Mouse (Mus musculus): ENCODE results near the gene Adcy6. TPM values are rescaled to one million over a fixed set of nuclear protein-coding genes. Genes with fewer than 3 reads are reported as not detected.

Adcy6 gene
- 2.9 and 7.1 TPM in 2 replicates for polyA plus RNA-seq (2012; ENCODE audit: low replicate concordance)

DNA sequence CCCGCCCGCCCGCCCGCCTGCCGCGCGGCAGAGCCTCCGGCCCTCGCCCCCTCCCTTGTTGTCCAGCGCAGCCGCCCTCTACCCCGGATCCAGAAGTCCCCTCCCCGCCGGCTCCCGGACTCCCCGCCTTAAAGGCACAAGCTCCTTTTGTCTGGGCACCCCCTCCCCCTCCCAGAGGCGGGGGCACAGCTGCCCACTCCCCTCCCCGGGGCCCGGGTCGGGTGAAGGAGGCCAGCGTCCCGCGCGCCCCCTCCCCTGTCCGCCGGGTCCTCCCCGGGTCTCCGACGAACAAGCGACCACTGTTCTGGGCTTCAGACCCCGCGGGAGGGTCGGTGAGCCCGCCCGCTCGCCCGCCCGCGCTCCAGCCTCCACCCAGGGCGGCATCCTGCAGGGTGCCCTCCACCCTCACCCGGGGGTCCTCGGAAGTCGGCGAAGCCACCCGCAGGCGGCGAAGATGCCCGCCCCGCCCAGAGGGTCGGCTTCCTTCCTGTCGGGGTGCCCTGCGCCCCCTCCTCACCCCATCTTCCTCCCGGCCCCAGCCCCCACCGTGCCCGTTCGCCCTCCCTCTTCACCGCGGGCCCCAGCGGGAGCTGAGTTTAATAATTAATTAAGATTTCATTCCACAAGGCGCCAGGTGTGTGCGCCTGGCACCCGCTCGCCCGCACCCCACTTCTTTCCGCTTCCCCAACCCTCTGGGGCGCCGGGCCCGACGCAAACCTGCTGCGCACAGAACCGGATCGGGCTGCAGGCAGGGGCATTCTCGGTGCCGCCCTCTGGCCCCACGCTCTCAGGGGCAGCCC is at the start of gene Adcy6:
Gene Adcy6 (minus strand): TSS at position 746 of the 800 bp plus-strand sequence.

DNA sequence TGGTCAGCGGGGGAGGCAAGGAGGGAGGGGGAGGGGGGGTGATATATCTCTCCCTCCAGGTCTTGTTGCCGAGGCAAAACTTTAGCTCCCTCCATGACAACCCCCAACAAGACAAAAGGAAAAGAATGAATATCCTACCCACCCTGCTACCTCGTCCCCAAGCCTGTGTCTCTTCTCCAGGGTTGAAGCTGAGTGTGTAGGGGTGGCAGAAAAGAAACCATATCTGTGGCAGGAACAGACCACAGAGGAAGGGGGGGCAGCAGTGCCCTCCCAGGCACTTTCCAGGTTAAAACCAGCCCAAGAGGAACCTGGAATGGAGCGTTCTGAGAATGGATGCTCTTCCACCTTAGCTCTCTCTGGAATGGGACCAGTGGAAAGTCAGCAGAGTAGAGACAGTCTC is 20.7 kb upstream of the Adcy6 start, which contains the start of gene Cacnb3:
Gene Cacnb3 (plus strand): TSS at position 301 of the 400 bp plus-strand sequence.

DNA sequence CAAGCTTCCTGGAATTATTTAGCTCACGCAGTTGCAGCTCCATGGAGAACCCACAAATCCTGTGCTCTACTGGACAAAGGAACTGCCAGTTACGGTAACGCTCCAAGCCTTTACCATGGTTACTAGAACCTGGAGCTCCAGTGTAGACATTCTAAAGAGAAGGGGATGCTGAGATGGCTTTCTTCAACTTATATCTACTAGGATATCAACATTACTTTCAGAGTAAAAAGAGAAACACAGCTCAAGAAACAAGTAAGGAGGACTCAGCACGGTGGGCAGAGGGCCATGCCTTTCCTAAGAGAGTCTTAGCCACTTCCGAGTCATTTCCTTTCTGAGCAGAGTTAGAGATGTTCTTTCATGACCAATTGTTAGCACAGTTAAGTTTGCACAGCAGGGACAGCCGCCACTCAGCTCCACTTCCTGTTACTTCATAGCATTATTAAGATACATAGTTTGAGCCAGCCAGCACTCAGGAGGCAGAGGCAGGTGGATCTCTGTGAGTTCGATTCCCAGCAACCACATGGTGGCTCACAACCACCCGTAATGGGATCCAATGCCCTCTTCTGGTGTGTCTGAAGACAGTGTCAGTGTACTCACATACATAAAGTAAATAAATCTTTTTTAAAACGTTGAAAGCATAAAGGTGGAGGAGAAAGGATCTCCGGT is 38.9 kb downstream of the Adcy6 start, which contains the start of the genes Ccnt1 and 4930415O20Rik:
Gene Ccnt1 (minus strand): TSS at position 51 of the 666 bp plus-strand sequence.
Gene 4930415O20Rik (plus strand): TSS at position 132 of the 666 bp plus-strand sequence.

Other genes with a start within 250 kb of the Adcy6 start
- gene Olfr283, start 229.1 kb downstream of the Adcy6 start, polyA plus RNA-seq (2012; ENCODE audit: low replicate concordance) = not detected in 2 replicates
- gene Olfr282, start 178.9 kb downstream of the Adcy6 start, polyA plus RNA-seq (2012; ENCODE audit: low replicate concordance) = not detected in 2 replicates
- gene Olfr281, start 157.5 kb downstream of the Adcy6 start, polyA plus RNA-seq (2012; ENCODE audit: low replicate concordance) = not detected in 2 replicates
- gene OR5BS1P, start 140.2 kb downstream of the Adcy6 start, polyA plus RNA-seq (2012; ENCODE audit: low replicate concordance) = not detected in 2 replicates
- not detected in 2 replicates for gene Lalba, start 127.4 kb downstream of the Adcy6 start, polyA plus RNA-seq (2012; ENCODE audit: low replicate concordance)
- gene Olfr279, start 117.7 kb downstream of the Adcy6 start, polyA plus RNA-seq (2012; ENCODE audit: low replicate concordance) = not detected in 2 replicates
- 19.5 and 29.1 TPM in 2 replicates for gene Kansl2, start 75.8 kb downstream of the Adcy6 start, polyA plus RNA-seq (2012; ENCODE audit: low replicate concordance)
- gene Ccnt1, start 39.2 kb downstream of the Adcy6 start, polyA plus RNA-seq (2012; ENCODE audit: low replicate concordance) = 4.2 and 9.9 TPM in 2 replicates
- not detected in 2 replicates for gene 4930415O20Rik, start 39.1 kb downstream of the Adcy6 start, polyA plus RNA-seq (2012; ENCODE audit: low replicate concordance)
- gene Cacnb3, start 20.8 kb upstream of the Adcy6 start, polyA plus RNA-seq (2012; ENCODE audit: low replicate concordance) = 6.9 and 27.7 TPM in 2 replicates
- gene Ddx23, start 52.8 kb upstream of the Adcy6 start, polyA plus RNA-seq (2012; ENCODE audit: low replicate concordance) = 73.5 and 74.7 TPM in 2 replicates
- 1.9 and 3.4 TPM in 2 replicates for gene Rnd1, start 67.4 kb upstream of the Adcy6 start, polyA plus RNA-seq (2012; ENCODE audit: low replicate concordance)
- not detected in 2 replicates for gene Ccdc65, start 98.1 kb upstream of the Adcy6 start, polyA plus RNA-seq (2012; ENCODE audit: low replicate concordance)
- 5.8 and 13.4 TPM in 2 replicates for gene Fkbp11, start 118.1 kb upstream of the Adcy6 start, polyA plus RNA-seq (2012; ENCODE audit: low replicate concordance)
- gene Arf3, start 153.1 kb upstream of the Adcy6 start, polyA plus RNA-seq (2012; ENCODE audit: low replicate concordance) = 37.6 and 40.8 TPM in 2 replicates
- 0.73 and 1.2 TPM in 2 replicates for gene Wnt10b, start 168.1 kb upstream of the Adcy6 start, polyA plus RNA-seq (2012; ENCODE audit: low replicate concordance)
- 0.17 TPM in 1 of 2 replicates, not detected in the other for gene Wnt1, start 179.8 kb upstream of the Adcy6 start, polyA plus RNA-seq (2012; ENCODE audit: low replicate concordance)
- gene Ddn, start 199.4 kb upstream of the Adcy6 start, polyA plus RNA-seq (2012; ENCODE audit: low replicate concordance) = 0.74 and 2.4 TPM in 2 replicates
- 107 and 148 TPM in 2 replicates for gene Prkag1, start 221.4 kb upstream of the Adcy6 start, polyA plus RNA-seq (2012; ENCODE audit: low replicate concordance)